ENCODE assay signal across 13 mouse cellular contexts in the genomic region with DNA sequence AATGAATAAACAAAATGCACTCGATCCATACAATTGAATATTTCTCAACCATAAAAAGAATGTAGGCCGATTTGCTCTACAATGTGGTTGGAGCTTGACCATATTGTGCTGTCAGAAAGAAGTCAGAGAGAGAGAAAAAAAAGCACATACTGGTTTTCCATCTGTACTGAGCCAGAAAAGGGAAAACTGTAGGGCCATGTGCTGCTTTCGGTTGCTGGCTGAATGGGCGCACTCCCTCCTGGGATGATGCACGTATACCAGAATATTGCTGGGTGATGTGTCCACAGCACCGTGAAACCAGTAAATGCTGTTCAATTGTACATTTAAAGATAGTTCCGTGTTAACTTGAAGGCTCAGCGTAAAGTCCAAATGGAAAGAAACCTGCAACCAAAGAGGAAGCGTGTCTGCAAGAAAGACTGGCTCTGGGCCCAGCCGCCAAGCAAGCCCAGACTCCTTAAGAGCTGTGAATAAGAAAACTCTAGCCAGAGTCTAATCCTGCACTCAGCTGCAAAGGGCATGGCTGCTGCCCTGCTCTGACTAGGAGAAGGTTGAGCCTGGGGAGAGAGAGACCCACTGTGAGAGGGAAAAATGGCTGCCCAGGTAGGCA.
A peak's percentile ranks its signal among the peaks of the same experiment; 100 is the strongest.
DNase-seq lines count a peak whose midpoint lies in the region; ATAC-seq lines count a peak whose summit lies in the region.
"Had no signal": no experiment of that assay in that cellular context is flagged by ENCODE, and none has a peak within 500 bp of the region (broad histone marks: within the 10 kb centered on the region; RNA-seq: fewer than 3 reads in every experiment).

No protein-coding gene starts in this region.

- 25% methylated on average over 10 of the region's 10 CpGs for WGBS in forebrain, embryonic 14.5 days
- WGBS in liver, embryonic 12.5 days (ENCODE audit: insufficient replicate concordance) = 75% methylated on average over 10 of the region's 10 CpGs

- ATAC-seq in forebrain, embryonic 14.5 days = peak; percentile 53; the same call in 1 of the 2 replicates
- no peak for ATAC-seq in megakaryocyte-erythroid progenitor cell, adult 5-6 weeks (replicated peaks; ENCODE audit: low FRiP score, low TSS enrichment, poor library complexity, severe bottlenecking)
- no peak for ATAC-seq in liver, embryonic 12.5 days

- no peaks in the 10 kb centered on the region for H3K36me3 ChIP-seq in forebrain, embryonic 14.5 days (ENCODE audit: control insufficient read depth, insufficient read depth, low read length)
- H3K36me3 ChIP-seq in liver, embryonic 12.5 days = no peaks in the 10 kb centered on the region
- H3K36me3 ChIP-seq: limb, embryonic 12.5 days had no signal

- no peak overlapping the region for H3K4me3 ChIP-seq in forebrain, embryonic 14.5 days (ENCODE audit: low read depth, low read length)
- H3K4me3 ChIP-seq in liver, embryonic 12.5 days = no peak overlapping the region
- H3K4me3 ChIP-seq: limb, embryonic 12.5 days; megakaryocyte, embryonic 14.5 days had no signal

- intact Hi-C loops in left cerebral cortex, postnatal 10 days (cut with DNase I) = no loop called here

- peak overlapping the region; percentile 83 for H3K27ac ChIP-seq in forebrain, embryonic 14.5 days (ENCODE audit: low read depth, low read length)
- H3K27ac ChIP-seq in liver, embryonic 12.5 days = no peak overlapping the region
- H3K27ac ChIP-seq: limb, embryonic 12.5 days had no signal

- no peaks in the 10 kb centered on the region for H3K27me3 ChIP-seq in forebrain, embryonic 14.5 days (replicated peaks; ENCODE audit: control insufficient read depth, insufficient read depth, low read length)
- H3K27me3 ChIP-seq in liver, embryonic 12.5 days (replicated peaks) = no peaks in the 10 kb centered on the region
- H3K27me3 ChIP-seq: megakaryocyte, embryonic 14.5 days had no signal

- peak overlapping the region; percentile 14; the same call in 1 of the 2 replicates for H3K9ac ChIP-seq in forebrain, embryonic 14.5 days (ENCODE audit: low read length)
- no peak overlapping the region for H3K9ac ChIP-seq in liver, embryonic 12.5 days
- H3K9ac ChIP-seq: limb, embryonic 12.5 days had no signal

- peak overlapping the region; percentile 26; the same call in 1 of the 2 replicates for H3K4me2 ChIP-seq in forebrain, embryonic 14.5 days (ENCODE audit: low read length)
- no peak overlapping the region for H3K4me2 ChIP-seq in liver, embryonic 12.5 days
- H3K4me2 ChIP-seq: limb, embryonic 12.5 days had no signal

- peaks cover 30% of the 10 kb centered on the region for H3K4me1 ChIP-seq in forebrain, embryonic 14.5 days (ENCODE audit: control insufficient read depth, insufficient read depth, low read length)
- H3K4me1 ChIP-seq in liver, embryonic 12.5 days = no peaks in the 10 kb centered on the region
- H3K4me1 ChIP-seq: limb, embryonic 12.5 days; megakaryocyte, embryonic 14.5 days had no signal

- DNase-seq in left cerebral cortex, postnatal 10 days (ENCODE audit: extremely low spot score in 1 of 2, low spot score in 2 of 2) = peak; percentile 39 to 46
- no peak for DNase-seq in left cerebral cortex, adult 11 months (ENCODE audit: low spot score)
- peak; percentile 76 for DNase-seq in forebrain, embryonic 14.5 days (ENCODE audit: low spot score)
- peak; percentile 22 to 28 for DNase-seq in layer of hippocampus, postnatal 36 days
- peak; percentile 48 for DNase-seq in right cerebral cortex, adult 18-20 months
- DNase-seq in adipocyte (ENCODE audit: low spot score) = no peak
- DNase-seq: adrenal gland, postnatal 36 days; gastrocnemius, postnatal 25 days; spleen, adult 18-20 months had no signal

- peaks cover 10% of the 10 kb centered on the region for H3K9me3 ChIP-seq in forebrain, embryonic 14.5 days (replicated peaks; ENCODE audit: control insufficient read depth, low read length)
- H3K9me3 ChIP-seq in liver, embryonic 12.5 days (replicated peaks) = peaks cover 44% of the 10 kb centered on the region

Comparison
In these comparisons a context has a peak if more than half of its experiments do, and no peak if none do; other contexts are left out.
1. DNase-seq: peak in left cerebral cortex, postnatal 10 days (2 of 2), forebrain, embryonic 14.5 days (single experiment), layer of hippocampus, postnatal 36 days (2 of 2) and right cerebral cortex, adult 18-20 months (single experiment); none in left cerebral cortex, adult 11 months (single experiment) and adipocyte (single experiment).